Mouse (Mus musculus) right cerebral cortex, adult 18-20 months (tissue): ENCODE data around the gene Tnrc6c.

Source experiments
- DNase-seq: peaks from one replicate; pipeline ENCODE4 v3.0.0; 2022; ENCODE audit warnings: mixed read lengths

The Tnrc6c gene

DNA sequence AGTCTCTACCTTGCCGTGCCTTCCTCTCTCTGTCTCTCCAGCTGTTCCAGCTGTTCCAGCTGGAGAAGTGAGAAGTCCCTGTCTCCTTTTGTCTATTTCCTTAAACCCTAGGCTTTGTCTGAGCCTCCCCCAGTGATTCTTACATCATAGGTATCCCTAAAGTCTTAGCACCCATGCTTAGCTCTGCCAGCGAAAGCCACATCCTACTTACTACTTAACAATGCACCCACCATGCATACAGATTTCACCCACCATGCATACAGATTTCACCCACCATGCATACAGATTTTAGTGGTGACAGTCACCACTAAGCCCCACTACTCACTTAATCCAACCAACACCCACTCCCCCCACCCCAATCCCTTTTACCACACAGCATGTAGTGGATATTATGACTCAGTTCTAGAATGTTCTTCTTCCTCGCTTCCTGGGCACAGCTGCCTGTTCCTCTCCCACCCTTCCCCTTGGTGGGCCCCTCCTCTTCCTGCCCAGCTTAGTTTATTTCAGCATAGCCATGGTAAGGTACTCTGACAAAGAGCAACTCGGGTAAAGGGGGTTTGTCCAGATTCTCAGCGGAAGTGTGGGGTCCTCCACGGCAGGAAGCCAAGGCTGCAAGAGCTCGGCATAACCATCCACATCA is 14.6 kb upstream of the Tnrc6c start:
- DNase-seq: no peak

DNA sequence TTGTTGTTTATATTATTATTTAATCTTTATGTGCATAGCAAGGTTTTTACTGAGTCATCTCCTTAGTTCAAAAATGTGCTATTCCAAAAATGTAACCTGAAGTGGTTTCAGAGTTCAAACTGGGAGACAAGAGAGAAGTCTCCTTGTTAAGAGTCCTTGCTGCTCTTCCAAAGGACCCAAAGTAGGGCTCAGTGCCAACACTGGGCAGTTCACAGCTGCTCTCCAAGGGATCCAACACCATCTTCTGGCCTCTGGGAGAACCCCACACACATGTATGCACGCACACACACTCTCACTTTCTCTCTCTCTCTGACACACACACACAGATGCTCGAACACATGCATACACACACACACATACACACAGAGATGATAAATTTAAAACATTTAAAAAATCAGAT is 11.9 kb upstream of the Tnrc6c start:
- no peak for DNase-seq

DNA sequence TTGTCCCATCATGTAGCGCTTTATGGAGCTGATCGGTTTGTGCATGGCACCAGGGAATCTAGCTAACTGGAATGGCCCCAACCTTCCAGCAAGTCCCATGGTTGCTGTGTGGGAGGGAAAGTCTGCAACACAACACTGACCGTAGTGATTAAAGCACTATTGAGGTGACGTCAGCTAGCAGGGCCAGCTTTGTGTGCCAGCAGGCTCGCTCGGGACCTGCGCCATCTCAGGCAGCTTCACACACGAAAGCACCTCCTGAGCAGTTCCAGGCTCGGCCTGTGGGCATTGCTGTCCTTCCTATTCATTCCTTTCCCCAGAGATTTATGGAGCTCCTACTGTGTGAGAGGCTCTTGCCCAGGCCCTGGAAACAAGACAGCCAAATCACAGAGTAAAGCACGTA is 10.8 kb upstream of the Tnrc6c start:
- DNase-seq: no peak

DNA sequence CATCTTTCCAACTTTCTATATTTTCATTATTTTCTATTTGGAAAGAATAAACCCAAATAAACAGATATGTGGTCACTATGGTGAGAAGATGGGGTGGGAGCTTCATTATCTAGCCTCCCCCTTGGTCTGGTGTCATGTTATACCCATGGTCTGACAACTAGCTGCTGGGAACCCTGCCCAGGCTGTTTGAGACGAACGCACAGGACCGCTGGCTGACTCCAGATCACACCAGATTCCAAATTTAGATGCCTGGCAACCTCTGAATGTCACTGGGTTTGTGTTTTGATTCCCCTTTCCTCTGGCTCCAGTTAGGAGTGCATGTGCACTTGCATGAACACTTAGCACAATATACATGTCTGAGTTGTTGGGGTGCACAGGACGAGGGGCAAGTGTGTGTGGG is 7.3 kb upstream of the Tnrc6c start:
- no peak for DNase-seq

DNA sequence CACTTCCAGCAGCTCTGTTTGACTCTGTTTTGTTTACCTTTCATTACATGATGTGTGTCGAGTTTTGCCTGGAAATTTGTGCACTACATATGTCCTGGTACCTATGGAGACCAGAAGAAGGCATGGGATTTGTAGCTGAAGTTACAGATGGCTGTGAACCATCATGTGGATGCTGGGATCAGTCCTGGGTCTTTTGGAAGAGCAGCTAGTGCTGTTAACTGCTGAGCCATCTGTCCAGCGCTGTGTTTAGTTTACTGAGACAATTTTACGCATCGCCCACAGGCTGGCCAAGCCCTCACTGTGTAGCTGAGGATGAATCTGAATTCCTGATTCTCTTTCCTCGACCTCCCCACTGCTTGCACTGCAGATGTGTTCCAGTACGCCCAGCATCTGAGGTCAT is 6.1 kb upstream of the Tnrc6c start:
- no peak for DNase-seq

DNA sequence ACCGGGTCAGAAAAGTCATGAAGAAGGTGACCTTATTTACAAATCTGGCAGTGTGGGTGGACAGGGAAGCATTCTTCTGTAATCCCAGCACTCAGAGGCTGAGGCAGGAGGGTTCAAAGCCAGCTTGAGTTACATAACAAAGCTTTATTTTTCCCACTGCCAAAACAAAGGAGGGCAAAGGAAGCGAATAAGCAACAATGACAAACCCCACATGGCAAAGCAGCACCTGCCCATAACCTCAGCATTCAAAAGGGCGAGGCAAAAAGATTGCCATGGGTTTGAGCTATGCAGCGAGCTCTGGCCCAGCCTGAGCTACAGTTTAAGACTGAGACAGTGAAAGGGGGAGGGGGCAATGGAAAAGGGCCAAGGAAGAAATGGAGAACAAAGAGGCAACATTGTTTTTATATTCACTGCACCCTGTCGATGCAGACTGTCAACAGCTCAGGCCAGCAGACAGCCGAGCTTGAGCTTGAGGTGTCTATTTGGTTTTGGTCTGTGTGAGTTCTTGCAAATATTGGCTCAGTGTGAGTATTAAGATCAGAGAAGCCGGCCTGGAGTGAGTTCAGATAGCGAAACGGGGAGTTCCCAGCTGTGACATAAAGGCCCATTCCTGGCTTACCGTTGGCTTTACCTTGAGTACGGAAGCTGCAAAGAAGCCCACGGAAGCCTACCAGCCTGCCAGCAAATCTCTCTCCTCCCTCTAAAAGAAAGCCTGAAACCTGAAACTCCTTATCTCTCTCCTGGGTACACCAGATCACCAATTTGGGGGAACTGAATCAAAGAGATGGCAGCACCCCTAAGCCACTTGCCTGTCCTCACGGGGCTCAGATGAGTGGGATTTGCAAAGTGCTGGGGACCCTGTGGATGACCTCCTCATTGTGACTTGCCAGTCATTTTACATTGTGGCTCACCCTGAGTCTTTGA is 3.1 kb upstream of the Tnrc6c start:
- no peak for DNase-seq

DNA sequence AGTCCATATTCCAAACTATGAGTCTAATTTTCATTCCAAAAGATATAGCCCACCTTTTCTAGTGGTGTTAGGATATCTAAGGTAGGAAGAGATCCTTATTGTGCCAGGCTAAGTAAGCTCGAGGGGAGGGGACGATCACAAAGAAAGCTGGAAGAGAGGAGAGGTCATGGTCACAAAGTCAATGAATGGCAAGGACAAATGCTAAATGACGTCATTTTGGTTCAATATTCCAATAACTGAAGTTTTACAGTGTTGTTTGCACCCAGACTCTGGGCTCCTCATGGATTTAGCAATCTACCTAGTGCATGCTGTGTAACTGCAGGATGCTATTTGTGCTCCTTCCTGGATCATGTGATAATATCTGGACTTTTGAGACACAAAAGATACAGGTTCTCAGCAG is 1.2 kb upstream of the Tnrc6c start:
- no peak for DNase-seq

DNA sequence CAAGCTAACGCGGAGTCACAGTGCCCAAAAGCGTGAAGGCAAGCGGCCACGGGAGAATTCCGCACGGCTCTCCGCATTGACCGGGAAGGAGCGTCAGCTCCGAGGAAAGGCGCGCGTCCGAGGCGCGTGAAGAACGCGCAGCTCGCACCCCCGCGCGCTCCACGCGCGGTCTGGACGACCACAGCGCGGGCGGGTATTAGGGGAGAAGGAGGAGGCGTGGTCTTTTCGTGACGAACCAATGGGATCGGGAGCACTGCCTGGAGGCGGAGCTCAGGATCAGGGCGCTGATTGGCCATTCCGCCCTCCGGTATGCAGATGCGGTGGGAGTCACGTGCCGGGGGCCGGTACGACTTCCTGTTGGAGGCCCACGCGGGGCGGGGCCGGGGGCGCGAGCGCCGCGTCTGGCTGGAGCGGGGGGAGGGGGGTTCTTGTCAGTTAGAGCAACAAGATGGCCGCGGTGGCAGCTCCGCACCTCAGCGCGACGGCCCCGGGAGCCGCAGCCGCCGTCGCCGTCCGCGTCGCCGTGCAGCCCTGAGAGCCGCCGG is 363 bp downstream of the Tnrc6c start:
- DNase-seq: peak; percentile 100

DNA sequence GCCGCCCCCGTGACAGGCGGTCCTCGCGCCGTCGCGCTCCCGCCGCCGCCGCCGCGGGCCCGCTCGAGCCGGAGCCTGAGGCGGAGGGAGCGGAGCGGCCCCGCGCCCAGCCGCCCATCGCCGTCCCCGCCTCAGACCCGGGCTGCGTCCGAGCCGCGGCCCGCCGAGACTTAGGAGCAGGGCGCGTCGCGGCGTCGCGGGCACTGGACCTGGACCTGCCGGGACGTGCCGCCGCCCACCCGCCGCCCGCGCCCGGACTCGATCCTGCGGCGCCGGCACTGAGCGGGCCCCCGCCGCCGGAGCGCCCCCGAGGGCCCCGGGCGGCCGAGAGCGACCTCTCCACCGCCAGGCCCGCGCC is 824 bp downstream of the Tnrc6c start:
- DNase-seq: no peak

DNA sequence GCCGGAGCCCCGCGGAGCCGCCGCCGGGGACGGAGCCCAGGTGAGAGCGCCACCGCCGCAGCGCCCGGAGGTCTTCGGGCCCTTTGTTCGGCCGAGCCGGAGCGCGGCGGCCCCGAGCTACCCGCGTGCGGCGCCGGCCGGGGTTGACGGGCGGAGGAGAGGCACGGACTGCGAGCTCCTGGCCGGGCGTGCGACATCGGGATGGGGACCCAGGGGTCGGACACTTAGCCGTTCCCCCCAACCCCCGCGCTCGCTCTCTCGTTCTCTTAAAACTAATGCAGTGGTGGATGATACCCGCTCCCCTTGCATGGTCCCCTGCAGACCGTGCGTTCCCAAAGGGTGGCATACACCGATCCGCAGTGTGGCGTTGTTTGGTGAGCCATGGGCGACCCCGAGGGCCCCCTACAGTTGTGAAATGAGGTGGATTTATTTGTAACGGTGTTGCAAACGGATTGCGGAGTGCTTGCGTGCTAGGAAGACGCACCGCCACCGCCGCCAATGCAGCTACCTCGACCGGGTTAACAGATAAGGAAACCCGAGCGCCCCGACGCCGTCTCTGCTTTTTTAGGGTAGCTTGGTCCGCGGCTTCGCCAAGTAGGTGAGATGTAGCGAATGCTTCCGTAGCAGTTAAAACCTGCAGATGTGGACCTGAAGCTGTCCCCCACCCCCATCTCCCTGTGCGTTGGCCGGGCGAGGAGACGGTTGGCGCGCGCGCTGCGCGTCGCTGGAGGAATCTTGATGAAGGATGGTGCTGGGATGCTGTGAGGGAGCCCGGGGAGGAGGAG is 1.4 kb downstream of the Tnrc6c start:
- peak; percentile 84 for DNase-seq

DNA sequence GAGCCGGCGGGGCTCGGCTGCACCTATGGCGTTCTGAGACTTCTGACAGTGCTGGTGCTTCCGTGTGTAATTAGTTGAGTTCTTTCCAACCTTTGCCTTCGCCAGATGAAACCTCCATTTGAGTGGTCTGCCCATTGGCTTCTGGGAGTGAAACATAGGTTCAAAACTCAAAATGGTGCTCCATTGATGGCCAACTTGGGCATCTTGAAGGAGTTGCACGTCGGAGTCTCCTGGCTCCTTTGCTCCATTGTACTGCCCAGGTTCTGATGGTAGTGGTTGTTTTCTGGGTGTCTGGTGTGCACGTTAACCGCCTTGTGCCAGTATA is 1.9 kb downstream of the Tnrc6c start:
- no peak for DNase-seq

DNA sequence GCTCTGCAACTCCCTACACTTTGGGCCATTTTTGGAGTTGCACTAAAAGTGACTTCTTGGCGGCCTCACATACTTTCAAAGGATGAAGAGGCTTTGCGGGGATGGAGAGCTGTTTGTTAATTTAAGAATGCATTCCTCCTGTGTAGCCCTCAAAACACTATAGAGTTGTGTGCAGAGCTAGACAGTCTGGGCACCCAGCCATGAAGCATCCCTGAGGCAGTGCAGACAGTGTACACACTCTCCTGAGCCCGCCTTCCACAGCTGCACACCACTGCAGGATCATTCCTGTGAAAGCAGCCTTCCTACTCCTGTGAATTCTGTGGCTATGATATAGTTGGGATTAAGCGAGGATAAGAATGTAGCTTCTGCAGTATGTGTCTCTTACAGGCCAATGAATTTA is 4.9 kb downstream of the Tnrc6c start:
- DNase-seq: peak; percentile 48

DNA sequence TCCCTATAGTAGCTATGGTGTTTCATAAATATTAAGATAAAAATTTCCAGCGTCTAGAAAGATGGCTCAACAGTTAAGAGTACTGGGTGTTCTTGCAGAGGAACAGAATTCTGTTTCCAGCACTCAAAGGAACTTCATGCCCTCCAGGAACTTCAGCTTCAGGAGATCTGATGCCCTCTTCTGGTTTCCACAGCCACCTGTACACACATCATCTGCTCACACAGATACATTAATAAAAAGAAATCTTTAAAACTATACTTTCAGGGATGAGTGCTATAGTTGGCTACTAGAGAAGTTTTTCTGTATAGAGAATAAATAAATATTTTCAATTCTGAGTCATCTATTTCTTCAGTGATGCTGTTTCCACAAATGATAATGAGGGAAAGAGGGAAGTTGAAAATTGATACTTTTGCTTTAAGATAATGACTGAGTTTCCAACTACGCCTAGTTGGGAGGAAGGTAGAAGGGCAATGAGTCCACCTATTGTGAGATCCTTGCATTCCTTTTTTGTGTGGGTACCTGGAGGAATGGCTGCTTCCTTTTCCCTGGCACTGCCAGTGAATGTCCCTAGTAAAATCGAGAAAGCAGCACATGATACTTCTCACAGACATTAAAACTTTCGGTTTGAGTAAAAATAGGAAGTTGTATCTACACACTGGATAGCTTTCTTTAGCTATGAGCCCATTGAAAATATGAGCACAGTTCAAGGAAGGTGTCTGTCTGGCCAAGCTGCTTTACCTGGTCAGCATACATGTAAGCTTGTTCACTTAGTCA is 9.1 kb downstream of the Tnrc6c start:
- DNase-seq: no peak

DNA sequence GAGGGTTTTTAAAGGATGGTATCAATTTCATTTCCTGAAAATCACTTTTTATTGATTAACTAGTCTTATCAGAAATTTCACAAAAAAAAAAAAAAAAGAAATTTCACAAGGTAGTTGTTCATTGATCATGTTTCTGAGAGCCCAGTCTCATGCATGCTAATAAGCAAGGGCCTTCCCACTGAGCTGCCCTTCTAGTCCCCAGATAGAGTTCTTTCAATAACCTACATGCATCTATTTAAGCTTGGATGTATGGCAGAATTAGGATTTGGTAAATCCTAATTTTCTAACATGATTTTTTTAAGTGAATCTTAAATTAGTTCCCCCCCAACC is 9.7 kb downstream of the Tnrc6c start:
- DNase-seq: no peak

DNA sequence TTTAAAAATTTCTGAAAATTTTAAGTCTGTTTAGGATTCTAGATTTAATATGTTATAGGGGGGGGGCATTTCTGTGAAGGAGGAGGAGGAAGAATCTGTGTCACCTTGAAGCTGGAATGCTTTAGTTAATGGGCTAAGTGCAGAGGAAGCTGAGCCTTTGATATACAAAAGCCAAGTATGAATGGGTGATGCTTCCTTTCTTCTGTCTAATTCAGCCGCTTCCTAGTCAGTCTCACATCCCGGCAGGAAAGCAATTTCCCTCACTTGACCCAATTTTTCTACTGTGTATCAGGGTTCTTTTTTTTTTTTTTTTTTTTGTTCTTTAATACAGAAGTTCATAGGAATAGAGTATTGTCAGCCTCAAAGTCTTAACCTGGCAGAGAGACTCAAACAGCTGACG is 11.1 kb downstream of the Tnrc6c start:
- DNase-seq: no peak

DNA sequence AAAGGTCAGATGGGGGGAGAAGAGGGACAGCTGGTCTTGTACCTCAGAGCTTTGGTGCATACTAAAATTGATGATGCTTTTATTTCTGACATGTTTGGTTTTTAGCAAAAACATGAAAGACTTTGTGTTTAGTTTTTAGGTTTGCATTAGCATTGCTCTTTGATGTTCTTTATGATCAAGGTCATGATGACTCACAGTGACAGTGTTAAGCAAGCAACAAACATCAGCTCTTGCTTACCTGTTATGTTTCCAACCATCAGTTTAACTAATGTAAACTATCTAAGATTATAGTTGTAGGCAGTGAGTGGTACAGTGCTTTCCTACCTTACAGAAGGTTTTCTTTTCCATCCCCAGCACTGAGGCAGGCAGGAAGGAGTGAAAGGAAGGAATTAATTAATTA is 12.5 kb downstream of the Tnrc6c start:
- DNase-seq: no peak

DNA sequence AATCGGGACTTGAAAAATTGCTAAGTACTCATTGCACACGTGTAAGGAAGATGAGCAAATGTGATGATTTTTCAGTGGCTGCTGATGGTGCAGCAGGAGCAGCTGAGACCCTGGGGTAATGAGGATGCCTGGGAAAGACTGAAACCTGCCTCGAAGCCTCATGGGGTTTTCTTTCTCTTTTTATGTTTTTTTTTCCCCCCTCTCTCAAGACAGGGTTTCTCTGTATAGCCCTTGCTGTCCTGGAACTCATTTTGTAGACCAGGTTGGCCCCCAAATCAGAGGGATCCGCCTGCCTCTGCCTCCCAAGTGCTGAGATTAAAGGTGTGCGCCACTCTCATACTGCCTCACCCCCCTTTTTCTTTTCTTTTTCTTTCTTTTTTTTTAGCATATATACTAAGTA is 13.1 kb downstream of the Tnrc6c start:
- no peak for DNase-seq

DNA sequence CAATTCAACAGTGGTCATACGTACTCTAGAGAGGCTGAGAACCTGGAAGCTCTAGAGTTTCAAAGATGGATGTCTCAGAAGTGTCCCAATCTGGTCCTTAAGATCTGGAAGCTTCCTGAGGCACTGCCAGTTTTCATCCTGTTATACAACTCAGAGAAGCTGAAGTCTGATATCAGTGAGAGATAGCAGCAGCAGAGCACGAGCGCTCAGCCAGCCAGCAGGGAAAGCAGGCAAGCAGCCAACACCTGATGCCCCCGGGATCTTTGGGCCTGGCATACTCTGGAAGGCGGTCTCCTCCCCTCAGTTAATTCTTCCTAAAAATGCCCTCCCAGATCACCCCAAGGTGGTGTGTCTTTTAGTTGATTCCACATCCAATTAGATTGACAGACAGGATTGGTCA is 13.7 kb downstream of the Tnrc6c start:
- no peak for DNase-seq

DNA sequence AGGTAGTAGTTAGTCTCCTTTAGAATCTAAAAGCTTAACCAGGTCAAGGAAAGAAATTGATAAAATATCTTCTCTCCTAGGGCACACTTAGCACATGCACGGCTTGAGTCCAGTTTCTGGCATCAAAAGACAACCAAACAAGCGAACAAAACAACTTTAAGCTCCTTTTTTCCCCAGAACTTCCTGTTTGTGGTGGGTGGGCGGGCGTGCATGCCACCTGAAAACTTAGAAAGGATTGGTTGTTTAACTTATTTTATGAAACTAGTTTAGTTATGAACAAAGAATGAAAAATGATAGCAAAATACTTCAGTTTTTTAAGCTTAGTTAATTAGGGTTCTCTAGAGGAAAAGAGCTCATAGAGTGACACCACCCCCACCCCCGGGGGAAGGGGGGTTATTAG is 17.5 kb downstream of the Tnrc6c start:
- DNase-seq: no peak

DNA sequence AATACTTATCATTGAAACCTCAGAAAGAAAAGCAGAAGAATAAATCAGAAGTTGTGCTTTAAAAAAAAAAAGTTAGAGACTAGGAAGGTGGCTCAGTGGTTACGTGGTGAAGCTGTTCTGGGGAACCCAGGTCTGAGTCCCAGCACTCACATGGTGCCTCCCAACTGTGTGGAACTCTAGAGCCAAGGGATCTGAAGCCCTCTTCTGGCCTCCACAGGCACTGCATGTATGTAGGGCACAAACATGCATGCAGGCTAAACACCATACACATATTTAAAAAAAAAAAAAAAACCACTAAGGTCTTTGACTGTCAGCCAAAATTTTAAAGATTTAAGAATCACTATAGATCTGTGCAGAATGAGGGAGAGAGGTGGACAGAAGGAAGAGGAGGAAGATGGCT is 20.4 kb downstream of the Tnrc6c start:
- no peak for DNase-seq

DNA sequence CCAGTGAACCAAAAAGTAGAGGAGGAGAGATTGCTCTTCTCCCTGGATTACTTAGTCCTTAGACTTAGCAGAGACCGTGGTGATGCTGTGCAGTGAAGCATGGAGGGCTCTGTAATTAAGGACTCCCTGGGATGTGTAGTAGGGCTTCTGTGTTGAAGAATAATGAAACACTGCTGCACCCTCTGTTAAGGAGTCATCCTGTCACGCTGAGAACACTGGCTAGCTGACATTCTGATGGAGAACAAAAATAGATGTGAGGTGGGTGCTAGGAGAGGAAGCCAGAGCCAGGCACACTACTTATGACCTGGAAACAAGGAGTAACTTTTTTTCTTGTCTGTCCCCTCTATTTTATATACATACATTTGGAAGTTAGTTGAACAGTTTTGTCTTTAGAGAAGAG is 22.6 kb downstream of the Tnrc6c start:
- no peak for DNase-seq

DNA sequence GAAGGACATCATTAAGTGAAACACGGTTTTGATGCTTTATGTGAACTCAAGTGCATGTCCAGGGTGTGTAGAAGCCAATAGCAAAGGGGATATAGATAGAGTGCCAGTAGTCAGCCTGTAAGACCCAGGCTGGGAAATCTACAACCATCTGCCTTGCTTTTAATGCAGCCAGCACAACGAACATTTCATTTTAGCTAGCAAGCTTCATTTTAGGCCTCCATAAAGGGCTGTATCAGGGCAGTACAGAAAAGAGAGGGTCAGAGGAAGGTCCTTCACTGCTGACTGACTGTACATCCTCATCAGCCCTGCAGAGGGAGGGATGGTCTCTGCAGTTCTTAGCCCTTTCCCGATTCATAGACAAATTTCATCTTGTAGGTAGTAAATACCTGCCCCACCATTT is 23.0 kb downstream of the Tnrc6c start:
- no peak for DNase-seq

DNA sequence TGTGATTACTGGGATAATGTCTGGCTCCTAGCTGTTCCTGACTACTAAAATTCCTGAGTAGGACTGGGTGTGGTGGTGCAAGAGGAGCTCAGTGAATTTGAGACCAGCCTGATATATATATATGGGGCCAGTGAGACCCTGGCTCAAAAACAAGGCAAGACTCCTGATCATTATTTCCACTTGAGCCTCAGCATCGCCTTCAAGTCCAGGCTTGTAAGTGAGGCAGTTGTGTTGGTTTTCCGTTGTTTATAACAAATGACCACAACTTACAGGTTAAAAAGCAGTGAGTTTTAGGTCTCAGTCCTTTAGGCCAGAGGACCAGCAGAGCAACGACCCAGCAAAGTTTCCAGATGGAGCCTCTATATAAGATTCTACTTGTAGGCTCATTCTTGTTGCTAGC is 23.5 kb downstream of the Tnrc6c start:
- no peak for DNase-seq
